Mouse (Mus musculus) thymus, adult 2 months (tissue): ENCODE data around the gene Cnmd.

Experiments
- CTCF ChIP-seq: fragments of 200-500 bp; IDR thresholded peaks from 2 replicates; pipeline ENCODE4 v1.5.1; 2012; ENCODE audit warnings: mild to moderate bottlenecking, control low read depth, low read length, moderate library complexity, borderline replicate concordance; ENCODE audit not compliant: control insufficient read depth, poor library complexity, insufficient read depth; ENCODE audit errors: extremely low read depth
- POLR2A ChIP-seq: fragments of 200-500 bp; IDR thresholded peaks from 2 replicates; pipeline ENCODE4 v1.6.1; 2012; ENCODE audit warnings: mild to moderate bottlenecking, low read length, control low read depth, moderate library complexity; ENCODE audit not compliant: control insufficient read depth, poor library complexity, insufficient read depth; ENCODE audit errors: extremely low read depth

- no peak for TF ChIP-seq POLR2A
- no peak for TF ChIP-seq CTCF
These were observed 3.0 kb downstream of the Cnmd start for GRCm38 (mm10) chr14:79658748-79659508.
